Mouse (Mus musculus): ENCODE data around the gene Gm11938.

GRCm38 (mm10) chr11:99614796-99615363 lies 11.8 kb upstream of the Gm11938 start, which contains the start of gene Krtap2-4:
- TF ChIP-seq CTCF (IDR thresholded peaks at IDR 0.05; ENCODE audit: borderline replicate concordance, insufficient read depth, low read depth, low read length) (no peak), POLR2A (IDR thresholded peaks at IDR 0.05; ENCODE audit: borderline replicate concordance, insufficient read depth, low read length) (no peak)

Measured in cerebellum, adult 2 months (tissue).